Mouse (Mus musculus): ENCODE measurements around the gene 1700109H08Rik. TPM values are rescaled to one million over a fixed set of nuclear protein-coding genes. Genes with fewer than 3 reads are reported as not detected.
"Not testable (repeated sequence)": the region's sequence is repeated elsewhere in the genome, so short reads cannot be mapped to it uniquely, and the experiment has no call there.

The 1700109H08Rik gene
- polyA plus RNA-seq, 1 experiment from 2014 or later: 3.9 TPM

DNA sequence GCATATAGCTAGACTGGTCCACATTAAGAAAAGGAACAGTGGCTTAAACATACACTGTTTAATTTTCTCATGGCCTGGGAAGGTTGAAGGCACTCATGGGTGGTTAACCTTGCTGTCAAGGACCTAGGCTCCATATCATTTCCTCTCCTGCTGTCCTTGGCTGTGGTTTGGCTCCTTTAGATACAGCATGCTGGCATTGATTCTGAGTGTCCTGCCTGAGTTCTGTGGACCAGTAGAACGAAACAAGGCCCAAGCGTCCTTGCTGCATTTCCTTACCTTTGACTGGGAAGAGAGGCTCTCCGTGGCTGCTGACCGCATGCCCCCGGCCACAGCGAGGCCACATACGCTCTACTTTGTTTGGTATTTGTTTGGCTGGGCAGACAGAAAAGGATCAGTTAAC is 37.9 kb downstream of the 1700109H08Rik start:
- Histone ChIP-seq H3K4me1 (no peaks in the 10 kb centered on the region), H3K36me3 (replicated peaks) (peaks cover 68% of the 10 kb centered on the region), H3K27me3 (replicated peaks; ENCODE audit: low read depth, poor library complexity, severe bottlenecking) (no peaks in the 10 kb centered on the region), H3K9me3 (no peaks in the 10 kb centered on the region), H3K4me3 (no peak overlapping the region), H3K27ac (replicated peaks) (no peak overlapping the region)
- no peak for DNase-seq (ENCODE audit: low spot score)
- WGBS: 92% methylated on average over 7 of the region's 7 CpGs

GRCm38 (mm10) chr5:3611835-3612234 is 40.5 kb downstream of the 1700109H08Rik start:
- not testable (repeated sequence) for H3K27me3 ChIP-seq (replicated peaks; ENCODE audit: low read depth, poor library complexity, severe bottlenecking); H3K27ac ChIP-seq (replicated peaks); H3K4me3 ChIP-seq; H3K9me3 ChIP-seq; H3K4me1 ChIP-seq; DNase-seq (ENCODE audit: low spot score)
- 88% methylated on average over 2 of the region's 2 CpGs for WGBS
- H3K36me3 ChIP-seq (replicated peaks): peaks cover 64% of the 10 kb centered on the region

- H3K27me3 ChIP-seq (replicated peaks; ENCODE audit: low read depth, poor library complexity, severe bottlenecking): no peaks in the 10 kb centered on the region
- DNase-seq (ENCODE audit: low spot score): no peak
- H3K4me3 ChIP-seq: no peak overlapping the region
- no peak overlapping the region for H3K27ac ChIP-seq (replicated peaks)
- no peaks in the 10 kb centered on the region for H3K4me1 ChIP-seq
- H3K9me3 ChIP-seq: no peaks in the 10 kb centered on the region
- 82% methylated on average over 7 of the region's 7 CpGs for WGBS
- peaks cover 55% of the 10 kb centered on the region for H3K36me3 ChIP-seq (replicated peaks)
Observed at GRCm38 (mm10) chr5:3620486-3620885, 49.1 kb downstream of the 1700109H08Rik start.

GRCm38 (mm10) chr5:3630055-3630454 is 58.7 kb downstream of the 1700109H08Rik start:
- Histone ChIP-seq H3K27ac (replicated peaks) (no peak overlapping the region), H3K4me1 (no peaks in the 10 kb centered on the region), H3K4me3 (no peak overlapping the region), H3K36me3 (replicated peaks) (peaks cover 45% of the 10 kb centered on the region), H3K9me3 (no peaks in the 10 kb centered on the region), H3K27me3 (replicated peaks; ENCODE audit: low read depth, poor library complexity, severe bottlenecking) (no peaks in the 10 kb centered on the region)
- 87% methylated on average over 5 of the region's 5 CpGs for WGBS
- no peak for DNase-seq (ENCODE audit: low spot score)

- no peak overlapping the region for H3K27ac ChIP-seq (replicated peaks)
- no peak for DNase-seq (ENCODE audit: low spot score)
- WGBS: 76% methylated on average over 16 of the region's 16 CpGs
- no peaks in the 10 kb centered on the region for H3K27me3 ChIP-seq (replicated peaks; ENCODE audit: low read depth, poor library complexity, severe bottlenecking)
- no peaks in the 10 kb centered on the region for H3K9me3 ChIP-seq
- H3K4me1 ChIP-seq: no peaks in the 10 kb centered on the region
- no peak overlapping the region for H3K4me3 ChIP-seq
- peaks cover 51% of the 10 kb centered on the region for H3K36me3 ChIP-seq (replicated peaks)
Observed at GRCm38 (mm10) chr5:3631512-3632271, 60.3 kb downstream of the 1700109H08Rik start.

DNA sequence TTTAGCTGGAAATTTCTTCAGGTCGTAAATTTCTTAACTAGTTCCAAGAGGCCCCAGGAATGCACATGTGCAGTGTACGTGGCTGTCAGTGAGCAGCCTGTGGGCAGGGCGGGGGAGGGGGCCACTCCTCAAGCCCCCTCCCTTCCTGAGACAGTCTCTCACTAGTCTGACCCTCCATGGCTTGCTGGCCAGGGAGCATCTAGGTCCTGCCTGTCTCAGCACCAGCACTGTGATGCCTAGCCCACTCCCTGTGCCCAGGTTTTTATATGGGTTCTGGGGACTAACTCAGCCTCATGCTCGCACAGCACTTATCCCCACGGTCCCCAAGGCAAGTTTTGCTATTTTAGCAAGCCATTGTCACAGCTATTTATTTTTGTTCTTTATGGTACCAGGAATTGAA is 60.9 kb downstream of the 1700109H08Rik start:
- H3K4me3 ChIP-seq: no peak overlapping the region
- H3K36me3 ChIP-seq (replicated peaks): peaks cover 56% of the 10 kb centered on the region
- DNase-seq (ENCODE audit: low spot score): no peak
- WGBS: 84% methylated on average over 5 of the region's 5 CpGs
- no peaks in the 10 kb centered on the region for H3K4me1 ChIP-seq
- H3K9me3 ChIP-seq: no peaks in the 10 kb centered on the region
- no peaks in the 10 kb centered on the region for H3K27me3 ChIP-seq (replicated peaks; ENCODE audit: low read depth, poor library complexity, severe bottlenecking)
- H3K27ac ChIP-seq (replicated peaks): no peak overlapping the region

DNA sequence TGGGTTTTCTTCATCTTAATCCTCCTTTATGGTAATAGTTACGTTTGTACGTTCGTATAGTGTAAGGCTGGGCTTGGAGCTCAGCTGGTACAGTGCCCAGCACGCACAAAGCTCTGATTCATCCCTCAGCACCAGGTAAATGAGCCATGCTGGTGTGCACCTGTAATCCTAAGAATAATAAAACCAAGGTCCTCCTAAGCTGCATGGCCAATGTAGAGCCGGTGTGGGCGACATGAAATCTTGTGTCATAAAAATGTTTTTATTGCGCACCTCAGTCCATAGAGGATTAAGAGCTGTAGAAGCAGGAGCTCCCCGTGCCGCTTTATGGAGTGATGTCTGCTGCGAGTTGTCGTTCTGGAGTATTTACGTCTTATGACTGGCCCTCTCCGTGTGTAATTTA is 61.9 kb downstream of the 1700109H08Rik start:
- peaks cover 61% of the 10 kb centered on the region for H3K36me3 ChIP-seq (replicated peaks)
- DNase-seq (ENCODE audit: low spot score): no peak
- WGBS: 93% methylated on average over 13 of the region's 13 CpGs

DNA sequence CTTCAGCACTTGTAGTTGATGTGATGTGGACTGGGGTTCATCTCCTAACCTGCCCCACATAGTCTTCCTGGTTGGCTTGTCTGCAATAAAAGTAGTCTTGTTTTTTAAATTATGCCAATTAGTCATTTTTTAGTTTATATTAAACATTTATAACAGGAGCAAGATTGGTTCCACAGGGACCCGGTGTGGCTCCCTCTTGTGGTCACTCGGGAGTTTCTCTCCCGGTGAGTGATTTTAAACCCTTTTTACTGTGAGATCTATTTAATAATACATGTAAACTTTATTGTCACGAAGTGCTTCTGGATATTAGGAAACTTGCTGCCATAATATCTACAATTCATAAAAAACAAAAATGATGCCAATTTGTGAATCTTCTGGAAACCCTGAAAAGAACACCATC is 62.6 kb downstream of the 1700109H08Rik start:
- Histone ChIP-seq H3K36me3 (replicated peaks) (peaks cover 60% of the 10 kb centered on the region), H3K27me3 (replicated peaks; ENCODE audit: low read depth, poor library complexity, severe bottlenecking) (no peaks in the 10 kb centered on the region), H3K4me3 (no peak overlapping the region), H3K4me1 (no peaks in the 10 kb centered on the region), H3K27ac (replicated peaks) (no peak overlapping the region), H3K9me3 (no peaks in the 10 kb centered on the region)
- WGBS: 69% methylated on average over 4 of the region's 4 CpGs
- no peak for DNase-seq (ENCODE audit: low spot score)

More for the DNA sequence above, 61.9 kb downstream of the 1700109H08Rik start:
- Histone ChIP-seq H3K9me3 (no peaks in the 10 kb centered on the region), H3K4me3 (no peak overlapping the region), H3K4me1 (no peaks in the 10 kb centered on the region), H3K27me3 (replicated peaks; ENCODE audit: low read depth, poor library complexity, severe bottlenecking) (no peaks in the 10 kb centered on the region), H3K27ac (replicated peaks) (no peak overlapping the region)

Other genes starting within 250 kb of the 1700109H08Rik start
- gene Cdk6, start 230.1 kb upstream of the 1700109H08Rik start, polyA plus RNA-seq (2016; fragmentation: Nextera tagmentation; extraction: Ambion mirVana): 25.7 and 25.9 TPM in 2 replicates
- 34.6 and 38.0 TPM in 2 replicates for gene Fam133b, start 27.7 kb upstream of the 1700109H08Rik start, polyA plus RNA-seq (2016; fragmentation: Nextera tagmentation; extraction: Ambion mirVana)
- gene Pex1, start 24.5 kb downstream of the 1700109H08Rik start, polyA plus RNA-seq (2016; fragmentation: Nextera tagmentation; extraction: Ambion mirVana): 13.5 TPM in 2 replicates
- 11.9 and 15.6 TPM in 2 replicates for gene Rbm48, start 25.0 kb downstream of the 1700109H08Rik start, polyA plus RNA-seq (2016; fragmentation: Nextera tagmentation; extraction: Ambion mirVana)
- not detected in 2 replicates for gene Tmbim7, start 79.6 kb downstream of the 1700109H08Rik start, polyA plus RNA-seq (2016; fragmentation: Nextera tagmentation; extraction: Ambion mirVana)
- gene Gatad1, start 85.6 kb downstream of the 1700109H08Rik start, polyA plus RNA-seq (2016; fragmentation: Nextera tagmentation; extraction: Ambion mirVana): 70.3 and 72.5 TPM in 2 replicates
- gene Ankib1, start 231.4 kb downstream of the 1700109H08Rik start, polyA plus RNA-seq (2016; fragmentation: Nextera tagmentation; extraction: Ambion mirVana): 9.2 and 9.3 TPM in 2 replicates
- 57.1 and 57.8 TPM in 2 replicates for gene Krit1, start 231.6 kb downstream of the 1700109H08Rik start, polyA plus RNA-seq (2016; fragmentation: Nextera tagmentation; extraction: Ambion mirVana)

Data from embryonic facial prominence, embryonic 10.5 days (tissue).